14 mouse cellular contexts compared by ENCODE assay signal in genomic region chr15:78542098-78542766, GRCm38 (mm10). TPM values are rescaled to one million over a fixed set of nuclear protein-coding genes. Genes with fewer than 3 reads are reported as not detected.
DNase-seq lines count a peak whose midpoint lies in the region; ATAC-seq and TF ChIP-seq lines count a peak whose summit lies in the region.
"Had no signal": no experiment of that assay in that cellular context is flagged by ENCODE, and none has a peak within 500 bp of the region (broad histone marks: within the 10 kb centered on the region; RNA-seq: fewer than 3 reads in every experiment).

No protein-coding gene starts in this region.

- no peaks in the 10 kb centered on the region for H3K36me3 ChIP-seq in hindbrain, embryonic 13.5 days
- H3K36me3 ChIP-seq in hindbrain, embryonic 11.5 days (ENCODE audit: control insufficient read depth, insufficient read depth, low read length) = no peaks in the 10 kb centered on the region
- no peaks in the 10 kb centered on the region for H3K36me3 ChIP-seq in lung, postnatal 0 days (ENCODE audit: insufficient read depth, low read length)

- DNase-seq in hindbrain, embryonic 11.5 days (ENCODE audit: low spot score) = no peak
- peak; percentile 44 for DNase-seq in lung, postnatal 0 days (ENCODE audit: low spot score)
- DNase-seq in lung, postnatal 10 days = no peak
- DNase-seq in cerebellum, postnatal 14 days = peak; percentile 61 to 72
- no peak for DNase-seq in gastrocnemius, adult 8-10 months (ENCODE audit: low spot score in 2 of 2)
- no peak for DNase-seq in adrenal gland, postnatal 10 days
- DNase-seq: adrenal gland, postnatal 36 days; embryo, embryonic 11 days; layer of hippocampus, postnatal 36 days; thymus, postnatal 36 days had no signal

- no peak for ATAC-seq in hindbrain, embryonic 13.5 days (ENCODE audit: low FRiP score)
- ATAC-seq in hindbrain, embryonic 11.5 days (ENCODE audit: low FRiP score) = no peak
- peak; percentile 69 for ATAC-seq in lung, postnatal 0 days

- no peak overlapping the region for H3K4me3 ChIP-seq in hindbrain, embryonic 13.5 days
- no peak overlapping the region for H3K4me3 ChIP-seq in hindbrain, embryonic 11.5 days (ENCODE audit: low read depth, low read length)
- no peak overlapping the region for H3K4me3 ChIP-seq in lung, postnatal 0 days (ENCODE audit: low read depth, low read length)
- H3K4me3 ChIP-seq: myocyte had no signal

- TF ChIP-seq EP300 in lung, postnatal 0 days (IDR thresholded peaks at IDR 0.05) = no peak

- peaks cover 31% of the 10 kb centered on the region for H3K4me1 ChIP-seq in hindbrain, embryonic 13.5 days (replicated peaks)
- H3K4me1 ChIP-seq in hindbrain, embryonic 11.5 days (replicated peaks; ENCODE audit: control insufficient read depth, insufficient read depth, low read length) = peaks cover 5% of the 10 kb centered on the region
- H3K4me1 ChIP-seq in lung, postnatal 0 days (ENCODE audit: insufficient read depth, low read depth, low read length) = no peaks in the 10 kb centered on the region

- H3K9ac ChIP-seq in hindbrain, embryonic 13.5 days = no peak overlapping the region
- H3K9ac ChIP-seq in hindbrain, embryonic 11.5 days (ENCODE audit: low read depth, low read length) = no peak overlapping the region
- H3K9ac ChIP-seq in lung, postnatal 0 days (replicated peaks; ENCODE audit: low read depth) = no peak overlapping the region

- H3K4me2 ChIP-seq in hindbrain, embryonic 13.5 days = no peak overlapping the region
- H3K4me2 ChIP-seq in hindbrain, embryonic 11.5 days (replicated peaks; ENCODE audit: low read depth, low read length) = no peak overlapping the region
- no peak overlapping the region for H3K4me2 ChIP-seq in lung, postnatal 0 days (replicated peaks; ENCODE audit: low read depth, low read length)
- H3K4me2 ChIP-seq: liver, embryonic 11.5 days had no signal

- H3K27me3 ChIP-seq in hindbrain, embryonic 13.5 days = 0 out of 2 replicates have a peak, but pooled peaks cover 20% of the 10 kb centered on the region
- no peaks in the 10 kb centered on the region for H3K27me3 ChIP-seq in hindbrain, embryonic 11.5 days (ENCODE audit: control insufficient read depth, insufficient read depth, low read length)
- 0 out of 2 replicates have a peak, but pooled peaks cover 8% of the 10 kb centered on the region for H3K27me3 ChIP-seq in lung, postnatal 0 days (replicated peaks; ENCODE audit: insufficient read depth, low read length)

- no peak for TF ChIP-seq CTCF in lung, postnatal 0 days (IDR thresholded peaks at IDR 0.05)

- 0 out of 2 replicates have a peak overlapping the region, but pooled peaks have one; percentile 1 for H3K27ac ChIP-seq in hindbrain, embryonic 13.5 days
- H3K27ac ChIP-seq in hindbrain, embryonic 11.5 days (ENCODE audit: low read depth, low read length) = no peak overlapping the region
- no peak overlapping the region for H3K27ac ChIP-seq in lung, postnatal 0 days (ENCODE audit: low read length)

- WGBS in hindbrain, embryonic 13.5 days = 91% methylated on average over 3 of the region's 3 CpGs
- WGBS in hindbrain, embryonic 11.5 days = 76% methylated on average over 3 of the region's 3 CpGs
- WGBS in lung, postnatal 0 days = 58% methylated on average over 3 of the region's 3 CpGs

- H3K9me3 ChIP-seq in hindbrain, embryonic 13.5 days = no peaks in the 10 kb centered on the region
- no peaks in the 10 kb centered on the region for H3K9me3 ChIP-seq in hindbrain, embryonic 11.5 days (ENCODE audit: control insufficient read depth, low read length)
- no peaks in the 10 kb centered on the region for H3K9me3 ChIP-seq in lung, postnatal 0 days (ENCODE audit: low read length)

RNA-seq across cellular contexts. Expression of gene Sstr3, which starts 2.3 kb away (rescaled TPM):
- 0.42 and 0.48 TPM in 2 replicates for polyA plus RNA-seq in hindbrain, embryonic 13.5 days (2015; fragmentation: Nextera tagmentation; extraction: Ambion mirVana)
- 0.10 and 0.22 TPM in 2 replicates for polyA plus RNA-seq in hindbrain, embryonic 11.5 days (2014; fragmentation: Nextera tagmentation; extraction: Ambion mirVana)
- polyA plus RNA-seq in lung, postnatal 0 days (2015; fragmentation: Nextera tagmentation; extraction: Ambion mirVana) = 0.06 and 0.10 TPM in 2 replicates
- not detected for total RNA-seq in gastrocnemius, adult 8-10 months (2022)
- total RNA-seq in adrenal gland, postnatal 10 days (2021) = under 1 TPM; 0.39 to 0.42 TPM
- total RNA-seq: granulocyte monocyte progenitor cell, adult 5-6 weeks had no signal
- polyA plus RNA-seq: liver, embryonic 11.5 days; myocyte had no signal

RNA-seq across cellular contexts. Expression of gene C1qtnf6, which starts 11.0 kb away (rescaled TPM):
- polyA plus RNA-seq in hindbrain, embryonic 13.5 days (2015; fragmentation: Nextera tagmentation; extraction: Ambion mirVana) = 8.0 and 8.2 TPM in 2 replicates
- 11.8 and 12.4 TPM in 2 replicates for polyA plus RNA-seq in hindbrain, embryonic 11.5 days (2014; fragmentation: Nextera tagmentation; extraction: Ambion mirVana)
- polyA plus RNA-seq in lung, postnatal 0 days (2015; fragmentation: Nextera tagmentation; extraction: Ambion mirVana) = 19.1 and 21.5 TPM in 2 replicates
- total RNA-seq in gastrocnemius, adult 8-10 months (2022) = 1 to 10 TPM in 3 of 4 experiments, under 1 TPM in 1; 0.82 to 2.9 (median 1.6) TPM
- total RNA-seq in adrenal gland, postnatal 10 days (2021) = 10 to 100 TPM; 58.9 to 63.4 TPM

RNA-seq across cellular contexts. Expression of gene Rac2, which starts 30.4 kb away (rescaled TPM):
- 6.3 and 8.8 TPM in 2 replicates for polyA plus RNA-seq in hindbrain, embryonic 13.5 days (2015; fragmentation: Nextera tagmentation; extraction: Ambion mirVana)
- polyA plus RNA-seq in hindbrain, embryonic 11.5 days (2014; fragmentation: Nextera tagmentation; extraction: Ambion mirVana) = 6.4 and 7.6 TPM in 2 replicates
- 29.7 and 32.1 TPM in 2 replicates for polyA plus RNA-seq in lung, postnatal 0 days (2015; fragmentation: Nextera tagmentation; extraction: Ambion mirVana)
- total RNA-seq in gastrocnemius, adult 8-10 months (2022) = 1 to 10 TPM in 2 of 4 experiments, not detected in 2; 1.1 to 1.3 TPM
- total RNA-seq in adrenal gland, postnatal 10 days (2021) = 10 to 100 TPM; 21.3 to 27.1 TPM
- polyA plus RNA-seq: myocyte had no signal

RNA-seq across cellular contexts. Expression of gene Il2rb, which starts 47.2 kb away (rescaled TPM):
- polyA plus RNA-seq in hindbrain, embryonic 13.5 days (2015; fragmentation: Nextera tagmentation; extraction: Ambion mirVana) = 0.05 and 0.13 TPM in 2 replicates
- polyA plus RNA-seq in hindbrain, embryonic 11.5 days (2014; fragmentation: Nextera tagmentation; extraction: Ambion mirVana) = not detected in 2 replicates
- polyA plus RNA-seq in lung, postnatal 0 days (2015; fragmentation: Nextera tagmentation; extraction: Ambion mirVana) = 0.63 and 0.67 TPM in 2 replicates
- not detected for total RNA-seq in gastrocnemius, adult 8-10 months (2022)
- total RNA-seq in adrenal gland, postnatal 10 days (2021) = 1 to 10 TPM; 1.9 TPM
- total RNA-seq: granulocyte monocyte progenitor cell, adult 5-6 weeks had no signal

RNA-seq across cellular contexts. Expression of gene Cyth4, which starts 54.6 kb away (rescaled TPM):
- polyA plus RNA-seq in hindbrain, embryonic 13.5 days (2015; fragmentation: Nextera tagmentation; extraction: Ambion mirVana) = 6.8 and 7.7 TPM in 2 replicates
- polyA plus RNA-seq in hindbrain, embryonic 11.5 days (2014; fragmentation: Nextera tagmentation; extraction: Ambion mirVana) = 2.1 and 4.4 TPM in 2 replicates
- 14.5 and 16.1 TPM in 2 replicates for polyA plus RNA-seq in lung, postnatal 0 days (2015; fragmentation: Nextera tagmentation; extraction: Ambion mirVana)
- 1 to 10 TPM in 2 of 4 experiments, under 1 TPM in 2; 0.80 to 1.9 (median 1.1) TPM for total RNA-seq in gastrocnemius, adult 8-10 months (2022)
- 1 to 10 TPM; 7.0 to 9.9 TPM for total RNA-seq in adrenal gland, postnatal 10 days (2021)

Comparison
In these comparisons a context has a peak if more than half of its experiments do, and no peak if none do; other contexts are left out.
1. DNase-seq: peak in lung, postnatal 0 days (single experiment) and cerebellum, postnatal 14 days (2 of 2); none in hindbrain, embryonic 11.5 days (single experiment), lung, postnatal 10 days (single experiment), gastrocnemius, adult 8-10 months (0 of 2) and adrenal gland, postnatal 10 days (single experiment).